Mouse (Mus musculus) liver, embryonic 18 days (tissue): ENCODE measurements around the gene Cyfip1. TPM values are rescaled to one million over a fixed set of nuclear protein-coding genes. Genes with fewer than 3 reads are reported as not detected.

ENCODE experiments used
- polyA plus RNA-seq: library from polyadenylated mRNA; depleted of rRNA; stranded (reverse); fragments of >200 nt; gene quantifications from 2 replicates; pipeline ENCODE4 v1.2.3, GENCODE M21; 2012; rRNA removed

Cyfip1 gene
- polyA plus RNA-seq = 8.8 and 9.2 TPM in 2 replicates

GRCm38 (mm10) chr7:55841445-55841844, at the start of gene Cyfip1:
Gene Cyfip1, plus strand, starts transcription at chr7:55841745.

GRCm38 (mm10) chr7:55793952-55794603, 47.5 kb upstream of the Cyfip1 start, which contains the start of gene Tubgcp5:
Gene Tubgcp5, plus strand, starts transcription at chr7:55794154.

GRCm38 (mm10) chr7:55962004-55962908, 120.7 kb downstream of the Cyfip1 start, which contains the start of gene Nipa2:
Gene Nipa2, minus strand, starts transcription at chr7:55962476.

Other genes with a start within 250 kb of the Cyfip1 start
- gene Siglech, start 73.6 kb upstream of the Cyfip1 start, polyA plus RNA-seq = 0.54 and 0.59 TPM in 2 replicates
- gene Tubgcp5, start 47.6 kb upstream of the Cyfip1 start, polyA plus RNA-seq = 3.3 and 4.1 TPM in 2 replicates
- 10.5 and 10.8 TPM in 2 replicates for gene Nipa2, start 120.7 kb downstream of the Cyfip1 start, polyA plus RNA-seq
- gene Nipa1, start 178.2 kb downstream of the Cyfip1 start, polyA plus RNA-seq = 4.1 and 4.2 TPM in 2 replicates
- 5.1 and 6.5 TPM in 2 replicates for gene Herc2, start 208.5 kb downstream of the Cyfip1 start, polyA plus RNA-seq